Mouse (Mus musculus) ES-E14 (cell line): ENCODE measurements at regions not wholly inside any gene's neighbourhood (a gene's known extent, or its start where the extent isn't known, plus 50 kb on each side); places are given as distances from the start of the nearest gene placed in this dataset.

Experiments used
- DNase-seq: peaks from one replicate; pipeline ENCODE4 v3.0.0-alpha.2; 2013; ENCODE audit warnings: low read depth, low spot score
- H3K27ac ChIP-seq: 2 replicates; pipeline ENCODE4 v1.5.1; 2012; ENCODE audit warnings: low read depth, mild to moderate bottlenecking, low read length, moderate library complexity, mixed read lengths; ENCODE audit not compliant: poor library complexity, insufficient read depth, severe bottlenecking
- H3K36me3 ChIP-seq: 2 replicates; pipeline ENCODE4 v1.6.1; 2012; ENCODE audit warnings: mild to moderate bottlenecking, low read length, moderate library complexity, mixed read lengths; ENCODE audit not compliant: control insufficient read depth, poor library complexity, insufficient read depth, severe bottlenecking
- H3K4me1 ChIP-seq, 2 experiments: fragments of 150-350 bp in 1 of 2; sonication (generic) in 1 of 2; 2 replicates each; pipeline ENCODE4 v1.6.1; 2012; ENCODE audit warnings: low read length in 2 of 2, mild to moderate bottlenecking in 1 of 2, mixed read lengths in 1 of 2; ENCODE audit not compliant: control insufficient read depth in 2 of 2, insufficient read depth in 2 of 2, poor library complexity in 1 of 2
- H3K4me3 ChIP-seq, 2 experiments: fragments of 150-350 bp in 1 of 2; sonication (generic) in 1 of 2; 2 replicates each; pipeline ENCODE4 v1.5.1; 2012; ENCODE audit warnings: low read length in 2 of 2, low read depth in 1 of 2, mild to moderate bottlenecking in 1 of 2, mixed read lengths in 1 of 2; ENCODE audit not compliant: insufficient read depth in 1 of 2, poor library complexity in 1 of 2, severe bottlenecking in 1 of 2
- H3K9ac ChIP-seq: 2 replicates; pipeline ENCODE4 v1.6.1; 2012; ENCODE audit warnings: low read depth, mild to moderate bottlenecking, low read length, mixed read lengths; ENCODE audit not compliant: poor library complexity, insufficient read depth, severe bottlenecking
- H3K9me3 ChIP-seq: fragments of 150-350 bp; sonication (generic); 2 replicates; pipeline ENCODE4 v1.6.1; 2012; ENCODE audit warnings: low read depth, mild to moderate bottlenecking, low read length; ENCODE audit not compliant: control insufficient read depth, insufficient read depth
- CHD2 ChIP-seq: IDR thresholded peaks from 2 replicates; pipeline ENCODE4 v1.6.1; 2014; ENCODE audit warnings: mild to moderate bottlenecking, low read depth, low read length, inconsistent platforms
- HCFC1 ChIP-seq: IDR thresholded peaks from 2 replicates; pipeline ENCODE4 v1.6.1; 2012; ENCODE audit warnings: low read length, inconsistent platforms, borderline replicate concordance; ENCODE audit not compliant: insufficient read depth
- MAFK ChIP-seq: IDR thresholded peaks from 2 replicates; pipeline ENCODE4 v1.6.1; 2014; ENCODE audit warnings: mild to moderate bottlenecking, low read depth, low read length, inconsistent platforms; ENCODE audit not compliant: insufficient read depth
- ZC3H11A ChIP-seq: IDR thresholded peaks from 2 replicates; pipeline ENCODE4 v1.6.1; 2012; ENCODE audit warnings: low read depth, mild to moderate bottlenecking, inconsistent platforms, low read length, borderline replicate concordance
- ZNF384 ChIP-seq: IDR thresholded peaks from 2 replicates; pipeline ENCODE4 v1.6.1; 2012; ENCODE audit warnings: low read depth, low read length, inconsistent platforms
- in situ Hi-C, 2 experiments: fragments of 600-800 bp; cut with MboI; formaldehyde crosslinking; loops; one replicate each; pipeline ENCODE4 v1.15.1; 2025; ENCODE audit warnings: low sequenced_read_pairs in 2 of 2, inconsistent platforms in 1 of 2; ENCODE audit not compliant: unreplicated experiment in 2 of 2

DNA sequence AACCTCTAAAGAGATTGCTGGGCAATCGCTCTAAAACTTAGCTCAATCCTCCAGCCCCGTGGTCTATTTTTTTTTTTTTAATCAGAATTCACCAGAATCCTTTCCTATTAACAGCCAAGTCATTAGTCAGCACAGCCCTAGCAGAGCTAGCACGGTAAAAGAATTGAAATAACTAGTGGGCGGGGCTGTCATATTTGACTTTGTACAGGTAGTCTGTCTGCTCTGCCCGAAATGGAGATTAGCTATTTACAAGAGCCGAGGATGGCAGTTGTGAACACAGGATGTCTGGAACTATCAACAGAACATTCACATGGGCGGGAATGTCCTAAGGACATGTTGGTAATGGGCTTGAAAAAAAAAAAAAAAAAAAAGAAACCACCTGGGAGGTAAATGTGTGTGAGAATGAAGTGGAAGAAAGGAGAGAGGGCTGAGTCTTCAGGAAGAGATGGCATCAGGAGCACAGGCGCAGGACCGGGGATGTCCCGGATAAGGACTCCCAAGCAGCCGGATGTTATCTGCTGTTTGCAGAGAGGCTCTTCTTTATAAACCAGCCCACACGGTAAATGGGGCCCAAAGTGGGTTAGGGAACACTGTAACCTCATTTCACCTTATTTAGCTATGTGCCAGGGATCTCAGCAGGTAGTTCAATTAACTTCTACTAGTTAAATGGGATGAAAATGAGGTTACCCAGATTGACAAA lies 283.8 kb upstream of the Adgrl2 start:
- H3K9ac ChIP-seq, result no peak overlapping the region
- peaks cover 0 to 4% of the 10 kb centered on the region in 2 experiments; a peak in 1 of 4 replicates for H3K4me1 ChIP-seq
- H3K9me3 ChIP-seq, result no peaks in the 10 kb centered on the region
- H3K36me3 ChIP-seq, result no peaks in the 10 kb centered on the region
- no peak overlapping the region for H3K4me3 ChIP-seq
- TF ChIP-seq MAFK (no peak), ZNF384 (peak; percentile 46)
- no peak for DNase-seq
- in situ Hi-C loops, result no loop called here
- H3K27ac ChIP-seq, result no peak overlapping the region

DNA sequence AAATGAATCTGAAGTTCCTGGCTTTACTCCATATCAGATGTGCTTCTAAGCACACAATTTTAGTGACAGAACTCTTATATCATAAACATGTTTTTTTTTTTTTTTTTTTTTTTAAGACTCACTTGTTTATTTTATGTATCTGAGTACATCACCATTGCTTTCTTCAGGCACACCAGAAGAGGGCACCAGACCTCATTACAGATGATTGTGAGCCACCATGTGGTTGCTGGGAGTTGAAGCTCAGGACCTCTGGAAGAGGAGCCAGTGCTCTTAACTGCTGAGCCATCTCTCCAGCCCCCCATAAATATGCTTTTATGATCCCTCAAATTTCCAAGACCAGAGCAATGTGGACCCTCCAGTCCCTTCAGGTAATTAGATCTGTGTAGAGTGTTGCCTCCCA lies 280.1 kb upstream of the Adgrl2 start:
- Histone ChIP-seq H3K4me3 (no peak overlapping the region), H3K27ac (no peak overlapping the region), H3K9me3 (no peaks in the 10 kb centered on the region), H3K4me1 (peaks cover 0 to 4% of the 10 kb centered on the region in 2 experiments; a peak in 1 of 4 replicates), H3K36me3 (no peaks in the 10 kb centered on the region), H3K9ac (no peak overlapping the region)
- no peak for DNase-seq
- in situ Hi-C loops, result no loop called here
- no peak for TF ChIP-seq CHD2
- TF ChIP-seq ZNF384, result no peak
- TF ChIP-seq ZC3H11A, result no peak
- TF ChIP-seq MAFK, result no peak
- TF ChIP-seq HCFC1, result no peak

DNA sequence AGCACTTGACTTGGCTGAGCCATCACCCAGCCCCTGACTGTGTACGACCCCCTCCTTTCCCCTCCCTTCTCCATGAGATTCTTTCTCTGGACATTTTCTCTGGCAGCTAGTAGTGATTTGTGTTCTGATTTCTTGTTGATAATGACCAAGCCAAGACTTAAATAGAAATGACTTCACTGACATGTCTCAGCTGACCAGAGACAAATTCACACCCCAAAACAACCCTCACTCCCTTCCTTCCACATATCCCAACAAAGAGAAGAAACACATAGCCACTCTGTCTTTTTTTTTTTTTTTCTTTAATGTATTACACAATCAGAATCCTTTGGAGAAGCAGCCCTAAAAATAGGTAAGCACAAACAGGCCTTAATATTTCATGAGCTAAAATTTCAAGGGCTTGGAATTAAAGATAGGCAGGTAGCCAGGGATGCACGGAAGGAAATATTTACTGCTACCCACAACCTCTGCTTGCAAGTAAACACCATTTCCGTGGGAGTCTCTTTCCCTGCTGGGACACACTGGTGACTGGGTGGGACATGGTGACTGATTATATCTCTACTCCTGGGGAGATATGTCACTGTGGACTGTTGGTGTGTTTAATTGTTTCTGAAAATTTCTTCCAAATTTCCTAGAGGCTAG lies 272.1 kb upstream of the Adgrl2 start:
- no peak overlapping the region for H3K9ac ChIP-seq
- no peaks in the 10 kb centered on the region for H3K9me3 ChIP-seq
- no peak overlapping the region for H3K27ac ChIP-seq
- no peak for DNase-seq
- in situ Hi-C loops, result no loop called here
- no peaks in the 10 kb centered on the region for H3K4me1 ChIP-seq
- no peak for TF ChIP-seq MAFK
- no peak for TF ChIP-seq ZC3H11A
- TF ChIP-seq CHD2, result no peak
- no peak for TF ChIP-seq HCFC1
- TF ChIP-seq ZNF384, result no peak
- H3K36me3 ChIP-seq, result no peaks in the 10 kb centered on the region
- H3K4me3 ChIP-seq, result no peak overlapping the region

DNA sequence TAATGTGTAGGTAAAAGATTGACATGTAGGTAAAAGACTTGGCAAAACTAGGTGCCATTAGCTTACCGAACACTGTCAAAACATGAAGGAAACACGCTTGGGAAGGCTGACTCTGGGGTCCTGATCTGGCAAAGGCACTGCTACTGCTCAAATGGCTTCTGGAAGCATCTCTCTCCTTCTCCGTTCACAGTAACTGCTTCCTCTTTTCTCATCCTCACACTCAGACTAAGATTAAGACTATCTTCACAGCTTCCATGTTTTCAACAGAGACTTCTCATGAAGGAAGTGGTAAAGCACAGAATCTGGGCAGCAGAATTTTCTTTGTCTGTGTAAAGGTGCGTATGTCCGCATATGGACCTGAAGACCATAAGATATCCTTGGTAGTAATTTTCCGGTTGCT lies 271.4 kb upstream of the Adgrl2 start:
- in situ Hi-C loops, result no loop called here

More for the DNA sequence above, 271.4 kb upstream of the Adgrl2 start:
- Histone ChIP-seq H3K4me3 (no peak overlapping the region), H3K36me3 (no peaks in the 10 kb centered on the region), H3K4me1 (no peaks in the 10 kb centered on the region), H3K9me3 (no peaks in the 10 kb centered on the region), H3K27ac (no peak overlapping the region), H3K9ac (no peak overlapping the region)
- no peak for TF ChIP-seq ZC3H11A
- TF ChIP-seq HCFC1, result no peak
- no peak for TF ChIP-seq ZNF384
- no peak for TF ChIP-seq MAFK
- no peak for TF ChIP-seq CHD2
- DNase-seq, result no peak
